Mouse (Mus musculus) kidney, adult 2 months (tissue): ENCODE measurements at regions not wholly inside any gene's neighbourhood (a gene's known extent, or its start where the extent isn't known, plus 50 kb on each side); places are given as distances from the start of the nearest gene placed in this dataset.

Source experiments
- DNase-seq: peaks from one replicate; pipeline ENCODE4 v3.0.0; 2021
- H3K27ac ChIP-seq: fragments of 200-500 bp; 2 replicates; pipeline ENCODE4 v1.5.1; 2012; ENCODE audit warnings: low read depth, low read length, control low read depth, inconsistent platforms; ENCODE audit not compliant: insufficient read depth
- H3K27me3 ChIP-seq: fragments of 200-500 bp; replicated peaks from 2 replicates; pipeline ENCODE4 v1.6.1; 2012; ENCODE audit warnings: mild to moderate bottlenecking, moderate library complexity, low read length, inconsistent platforms; ENCODE audit not compliant: control insufficient read depth, insufficient read depth
- H3K36me3 ChIP-seq: fragments of 200-500 bp; 2 replicates; pipeline ENCODE4 v1.6.1; 2012; ENCODE audit warnings: mild to moderate bottlenecking, moderate library complexity, low read length, inconsistent platforms; ENCODE audit not compliant: control insufficient read depth, insufficient read depth
- H3K4me1 ChIP-seq: fragments of 200-500 bp; 2 replicates; pipeline ENCODE4 v1.6.1; 2011; ENCODE audit warnings: low read length; ENCODE audit not compliant: control insufficient read depth, insufficient read depth
- H3K4me3 ChIP-seq: fragments of 200-500 bp; 2 replicates; pipeline ENCODE4 v1.5.1; 2011; ENCODE audit warnings: mild to moderate bottlenecking, low read depth, low read length, control low read depth; ENCODE audit not compliant: insufficient read depth
- CTCF ChIP-seq: fragments of 200-500 bp; conservative IDR thresholded peaks from 2 replicates; pipeline ENCODE4 v1.5.1; 2011; ENCODE audit warnings: low read depth, mild to moderate bottlenecking, control low read depth, low read length, moderate library complexity, mixed read lengths; ENCODE audit not compliant: insufficient read depth, insufficient read length
- POLR2A ChIP-seq: fragments of 200-500 bp; IDR thresholded peaks from one replicate; pipeline ENCODE4 v1.6.1; 2011; ENCODE audit warnings: low read depth, low read length, control low read depth
- WGBS: fragments of 180-500 bp; shearing (Covaris S2); methylation state at CpG from one replicate; pipeline ENCODE4 v1.1.7; 2018; 5-methylcytosine and 5-hydroxymethylcytosine counted together

GRCm38 (mm10) chr15:36719241-36719640 lies 288.3 kb downstream of the Zfp706 start:
- DNase-seq = no peak
- Histone ChIP-seq H3K36me3 (no peaks in the 10 kb centered on the region), H3K4me3 (no peak overlapping the region), H3K27ac (no peak overlapping the region), H3K4me1 (peaks cover 27% of the 10 kb centered on the region), H3K27me3 (no peaks in the 10 kb centered on the region)
- no peak for TF ChIP-seq CTCF
- TF ChIP-seq POLR2A = no peak
- 69% methylated on average over 2 of the region's 2 CpGs for WGBS

GRCm38 (mm10) chr15:36717835-36718234 lies 289.7 kb downstream of the Zfp706 start:
- WGBS = 72% methylated on average over 6 of the region's 6 CpGs
- no peak overlapping the region for H3K4me3 ChIP-seq
- H3K36me3 ChIP-seq = no peaks in the 10 kb centered on the region

DNA sequence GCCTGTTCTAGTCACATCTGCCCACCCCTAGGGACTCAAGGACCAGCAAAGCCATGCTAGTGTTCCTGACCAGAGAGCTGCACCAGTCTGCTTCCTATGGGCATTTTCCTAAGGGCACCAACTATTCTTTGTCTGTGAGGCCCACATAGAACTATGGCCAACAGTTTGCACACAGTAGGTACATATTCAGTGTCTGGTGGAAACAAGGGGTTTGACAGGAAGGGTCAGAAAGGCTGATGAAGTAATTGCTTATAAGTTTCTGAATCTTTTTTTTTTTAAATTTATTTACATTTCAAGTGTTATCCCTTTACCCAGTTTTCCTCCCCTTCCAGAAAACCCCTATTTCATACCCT lies 290.9 kb downstream of the Zfp706 start:
- Histone ChIP-seq H3K36me3 (no peaks in the 10 kb centered on the region), H3K27ac (peak overlapping the region; percentile 99), H3K27me3 (no peaks in the 10 kb centered on the region), H3K4me1 (peaks cover 16% of the 10 kb centered on the region), H3K4me3 (no peak overlapping the region)
- no peak for DNase-seq
- TF ChIP-seq CTCF (no peak), POLR2A (no peak)

More at GRCm38 (mm10) chr15:36717835-36718234, 289.7 kb downstream of the Zfp706 start:
- Histone ChIP-seq H3K27me3 (no peaks in the 10 kb centered on the region), H3K4me1 (peaks cover 27% of the 10 kb centered on the region), H3K27ac (no peak overlapping the region)
- TF ChIP-seq POLR2A (no peak), CTCF (no peak)
- peak; percentile 45 for DNase-seq

- H3K27ac ChIP-seq = peak overlapping the region; percentile 99
- peak; percentile 22 for TF ChIP-seq POLR2A
- TF ChIP-seq CTCF = peak; percentile 42
These were observed 291.6 kb downstream of the Zfp706 start for GRCm38 (mm10) chr15:36715745-36716685.

DNA sequence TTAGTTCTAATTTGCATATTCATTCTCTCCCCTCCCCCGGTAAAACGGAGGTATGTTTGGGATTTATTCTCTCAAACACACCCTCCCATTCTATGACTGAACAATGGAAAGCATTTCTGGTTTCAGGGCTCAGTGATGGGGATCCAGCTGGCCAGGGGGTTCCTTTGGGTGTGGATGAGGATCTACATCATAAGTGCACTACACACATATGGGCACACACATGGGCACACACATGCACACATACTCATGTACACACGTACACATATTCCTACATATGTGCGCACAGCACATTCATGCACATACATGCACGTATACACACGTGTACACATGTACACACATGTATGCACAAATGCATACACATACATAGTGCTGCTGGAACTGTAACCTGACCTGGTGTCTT lies 292.4 kb downstream of the Zfp706 start:
- H3K4me3 ChIP-seq = no peak overlapping the region
- no peak for DNase-seq
- WGBS = 92% methylated on average over 6 of the region's 6 CpGs
- peak overlapping the region; percentile 99 for H3K27ac ChIP-seq
- H3K36me3 ChIP-seq = no peaks in the 10 kb centered on the region
- TF ChIP-seq CTCF (no peak), POLR2A (no peak)
- H3K27me3 ChIP-seq = no peaks in the 10 kb centered on the region
- peaks cover 13% of the 10 kb centered on the region for H3K4me1 ChIP-seq

More at GRCm38 (mm10) chr15:36715745-36716685, 291.6 kb downstream of the Zfp706 start:
- Histone ChIP-seq H3K27me3 (no peaks in the 10 kb centered on the region), H3K36me3 (no peaks in the 10 kb centered on the region), H3K4me3 (peak overlapping the region; percentile 44), H3K4me1 (peaks cover 13% of the 10 kb centered on the region)
- 2% methylated on average over 26 of the region's 26 CpGs for WGBS
- DNase-seq = peak; percentile 95

DNA sequence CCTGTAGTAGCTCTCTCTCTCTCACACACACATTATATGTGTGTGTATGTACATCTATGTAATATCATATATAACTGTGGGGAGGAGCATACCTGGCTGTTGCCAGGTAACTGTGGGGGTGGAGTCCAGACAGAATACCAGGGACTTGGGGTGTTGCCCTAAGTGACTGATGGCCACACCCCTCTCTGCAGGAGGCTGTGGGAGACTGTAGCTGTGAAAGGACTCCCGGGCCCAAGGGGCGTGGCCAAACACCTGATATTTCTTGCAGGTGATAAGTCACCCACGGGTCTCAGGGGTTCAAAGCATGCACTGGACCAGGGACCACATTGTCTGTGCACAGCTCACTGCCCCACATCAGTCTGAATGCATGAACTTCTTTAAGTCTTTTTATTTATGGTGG lies 297.8 kb downstream of the Zfp706 start:
- H3K27ac ChIP-seq = no peak overlapping the region
- no peak overlapping the region for H3K4me3 ChIP-seq
- H3K27me3 ChIP-seq = no peaks in the 10 kb centered on the region
- WGBS = 56% methylated on average over 3 of the region's 3 CpGs
- DNase-seq = no peak
- H3K36me3 ChIP-seq = no peaks in the 10 kb centered on the region
- H3K4me1 ChIP-seq = no peaks in the 10 kb centered on the region
- TF ChIP-seq POLR2A = no peak
- TF ChIP-seq CTCF = no peak

DNA sequence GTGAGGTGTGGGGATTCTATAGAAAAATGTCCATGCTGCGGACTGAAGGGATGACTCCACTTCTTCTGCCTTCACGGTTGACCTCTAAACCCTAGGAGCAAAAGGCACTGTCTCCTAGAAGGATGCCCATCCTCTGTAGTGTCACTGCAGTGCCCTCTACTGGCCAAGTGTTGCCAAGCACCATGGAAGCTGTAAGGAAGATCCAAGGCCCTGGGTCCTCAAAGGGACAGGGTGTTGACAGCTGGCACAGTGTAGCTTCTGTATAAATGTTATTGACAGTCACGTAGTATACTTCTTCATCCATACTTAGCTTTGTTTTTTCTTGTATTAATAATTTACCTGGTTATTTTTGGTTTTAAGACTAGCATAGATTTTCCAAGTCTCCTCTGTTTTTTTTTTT lies 299.1 kb downstream of the Zfp706 start:
- Histone ChIP-seq H3K4me3 (no peak overlapping the region), H3K27me3 (no peaks in the 10 kb centered on the region)
- DNase-seq = peak; percentile 84

More for the DNA sequence above, 299.1 kb downstream of the Zfp706 start:
- Histone ChIP-seq H3K4me1 (no peaks in the 10 kb centered on the region), H3K27ac (no peak overlapping the region), H3K36me3 (no peaks in the 10 kb centered on the region)
- TF ChIP-seq CTCF = peak; percentile 99
- no peak for TF ChIP-seq POLR2A
- WGBS = 12% methylated on average over 3 of the region's 3 CpGs
